Mouse (Mus musculus): ENCODE measurements at regions not wholly inside any gene's neighbourhood (a gene's known extent, or its start where the extent isn't known, plus 50 kb on each side); places are given as distances from the start of the nearest gene placed in this dataset.

GRCm38 (mm10) chr4:3049972-3050846 lies 116.9 kb upstream of the Vmn1r2 start:
- H3K9ac ChIP-seq, result no peak overlapping the region
- H3K36me3 ChIP-seq, result no peaks in the 10 kb centered on the region
- H3K4me2 ChIP-seq (replicated peaks), result no peak overlapping the region
- H3K27ac ChIP-seq, result no peak overlapping the region
- peak; percentile 49; the same call in 1 of the 2 replicates for ATAC-seq
- H3K9me3 ChIP-seq, result 0 out of 2 replicates have a peak, but pooled peaks cover 17% of the 10 kb centered on the region
- no peaks in the 10 kb centered on the region for H3K27me3 ChIP-seq (replicated peaks)
- 46% methylated on average over 2 of the region's 2 CpGs for WGBS
- no peak overlapping the region for H3K4me3 ChIP-seq (replicated peaks)
- no peaks in the 10 kb centered on the region for H3K4me1 ChIP-seq (replicated peaks)

DNA sequence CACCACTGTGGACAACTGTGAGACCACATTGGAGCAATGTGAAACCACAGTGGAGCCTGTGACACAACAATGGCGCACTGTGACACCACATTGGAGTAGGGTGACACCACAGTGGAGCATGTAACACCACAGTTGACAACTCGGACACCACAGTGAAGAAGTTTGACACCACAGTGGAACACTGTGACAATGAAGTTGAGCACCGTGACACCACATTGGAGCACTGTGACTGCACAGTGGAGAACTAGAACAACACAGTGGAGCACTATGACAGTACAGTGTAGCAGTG lies 116.3 kb upstream of the Vmn1r2 start:
- no peak overlapping the region for H3K4me2 ChIP-seq (replicated peaks)
- no peak overlapping the region for H3K9ac ChIP-seq
- H3K4me1 ChIP-seq (replicated peaks), result no peaks in the 10 kb centered on the region
- ATAC-seq, result no peak
- no peaks in the 10 kb centered on the region for H3K27me3 ChIP-seq (replicated peaks)
- no peak overlapping the region for H3K27ac ChIP-seq
- 0 out of 2 replicates have a peak, but pooled peaks cover 21% of the 10 kb centered on the region for H3K9me3 ChIP-seq
- no peak overlapping the region for H3K4me3 ChIP-seq (replicated peaks)
- WGBS, result 75% methylated on average over 3 of the region's 3 CpGs
- H3K36me3 ChIP-seq, result no peaks in the 10 kb centered on the region

DNA sequence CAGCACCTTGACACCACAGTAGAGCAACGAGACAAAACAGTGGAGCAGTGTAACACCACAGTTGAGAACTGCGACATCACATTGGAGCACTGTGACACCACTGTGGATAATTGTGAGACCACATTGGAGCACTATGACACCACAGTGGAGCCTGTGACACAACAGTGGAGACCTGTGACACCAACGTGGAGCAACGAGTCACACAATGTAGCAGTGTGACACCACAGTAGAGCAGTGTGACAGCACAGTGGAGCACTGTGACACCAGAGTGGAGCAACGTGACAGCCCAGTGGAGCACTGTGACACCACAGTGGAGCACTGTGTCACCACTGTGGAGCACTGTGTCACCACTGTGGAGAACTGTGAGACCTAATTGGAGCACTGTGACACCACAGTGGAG lies 115.9 kb upstream of the Vmn1r2 start:
- H3K9me3 ChIP-seq, result 0 out of 2 replicates have a peak, but pooled peaks cover 25% of the 10 kb centered on the region
- H3K9ac ChIP-seq, result no peak overlapping the region
- H3K4me2 ChIP-seq (replicated peaks), result no peak overlapping the region
- H3K27me3 ChIP-seq (replicated peaks), result no peaks in the 10 kb centered on the region
- 69% methylated on average over 5 of the region's 5 CpGs for WGBS
- no peaks in the 10 kb centered on the region for H3K36me3 ChIP-seq
- H3K4me3 ChIP-seq (replicated peaks), result no peak overlapping the region
- no peak for ATAC-seq
- H3K27ac ChIP-seq, result no peak overlapping the region
- H3K4me1 ChIP-seq (replicated peaks), result no peaks in the 10 kb centered on the region

DNA sequence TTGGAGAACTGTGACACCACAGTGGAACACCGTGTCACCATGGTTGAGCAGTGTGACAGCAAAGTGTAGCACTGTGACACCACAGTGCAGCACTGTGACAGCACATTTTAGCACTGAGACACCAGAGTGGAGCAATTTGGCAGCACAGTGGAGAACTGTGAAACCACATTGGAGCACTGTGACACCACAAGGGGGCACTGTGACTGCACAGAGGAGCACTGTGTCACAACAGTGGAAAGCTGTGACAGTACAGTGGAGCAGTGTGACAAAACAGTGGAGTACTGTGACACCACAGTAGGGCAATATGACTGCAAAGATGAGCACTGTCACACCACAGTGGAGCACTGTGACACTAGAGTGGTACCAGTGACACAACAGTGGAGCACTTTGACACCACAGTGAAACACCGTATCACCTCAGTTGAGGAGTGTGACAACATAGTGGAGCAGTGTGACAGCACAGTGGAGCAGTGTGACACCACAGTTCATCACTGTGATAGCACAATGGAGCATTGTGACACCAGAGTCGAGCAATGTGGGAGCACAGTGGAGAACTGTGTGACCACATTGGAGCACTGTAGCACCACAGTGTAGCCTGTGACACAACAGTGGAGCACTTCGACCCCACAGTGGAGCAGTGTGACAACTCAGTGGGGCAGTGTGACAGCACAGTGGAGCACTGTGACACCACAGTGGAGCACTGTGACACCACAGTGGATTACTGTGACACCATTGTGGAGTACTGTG lies 114.6 kb upstream of the Vmn1r2 start:
- Histone ChIP-seq H3K9ac (no peak overlapping the region), H3K27me3 (replicated peaks) (no peaks in the 10 kb centered on the region), H3K9me3 (0 out of 2 replicates have a peak, but pooled peaks cover 26% of the 10 kb centered on the region), H3K36me3 (no peaks in the 10 kb centered on the region), H3K4me3 (replicated peaks) (no peak overlapping the region), H3K27ac (no peak overlapping the region), H3K4me1 (replicated peaks) (no peaks in the 10 kb centered on the region), H3K4me2 (replicated peaks) (no peak overlapping the region)
- WGBS, result 83% methylated on average over 4 of the region's 4 CpGs
- peak; percentile 28; the same call in 1 of the 2 replicates for ATAC-seq

DNA sequence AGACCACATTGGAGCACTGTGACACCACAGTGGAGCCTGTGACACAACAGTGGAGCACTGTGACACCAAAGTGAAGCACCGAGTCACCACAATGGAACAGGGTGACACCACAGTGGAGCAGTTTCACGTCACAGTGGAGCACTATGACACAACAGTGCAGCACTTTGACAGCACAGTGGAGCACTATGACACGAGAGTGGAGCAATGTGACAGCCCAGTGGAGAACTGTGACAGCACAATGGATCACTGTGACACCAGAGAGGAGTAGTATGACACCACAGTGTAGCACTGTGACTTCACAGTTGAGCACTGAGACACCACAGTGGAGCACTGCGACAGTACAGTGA lies 114.1 kb upstream of the Vmn1r2 start:
- Histone ChIP-seq H3K36me3 (no peaks in the 10 kb centered on the region), H3K4me3 (replicated peaks) (no peak overlapping the region), H3K4me1 (replicated peaks) (no peaks in the 10 kb centered on the region), H3K27me3 (replicated peaks) (no peaks in the 10 kb centered on the region), H3K27ac (no peak overlapping the region), H3K9ac (no peak overlapping the region), H3K9me3 (0 out of 2 replicates have a peak, but pooled peaks cover 26% of the 10 kb centered on the region), H3K4me2 (replicated peaks) (no peak overlapping the region)
- ATAC-seq, result 0 out of 2 replicates have a peak, but pooled peaks have one; percentile 5
- 61% methylated on average over 4 of the region's 4 CpGs for WGBS

GRCm38 (mm10) chr4:3053496-3054216 lies 113.5 kb upstream of the Vmn1r2 start:
- Histone ChIP-seq H3K27me3 (replicated peaks) (no peaks in the 10 kb centered on the region), H3K9me3 (peaks cover 26% of the 10 kb centered on the region; the same call in 1 of the 2 replicates), H3K4me3 (replicated peaks) (no peak overlapping the region), H3K9ac (no peak overlapping the region), H3K27ac (no peak overlapping the region), H3K4me2 (replicated peaks) (no peak overlapping the region), H3K4me1 (replicated peaks) (no peaks in the 10 kb centered on the region), H3K36me3 (no peaks in the 10 kb centered on the region)
- ATAC-seq, result no peak
- WGBS, result 87% methylated on average over 2 of the region's 2 CpGs

DNA sequence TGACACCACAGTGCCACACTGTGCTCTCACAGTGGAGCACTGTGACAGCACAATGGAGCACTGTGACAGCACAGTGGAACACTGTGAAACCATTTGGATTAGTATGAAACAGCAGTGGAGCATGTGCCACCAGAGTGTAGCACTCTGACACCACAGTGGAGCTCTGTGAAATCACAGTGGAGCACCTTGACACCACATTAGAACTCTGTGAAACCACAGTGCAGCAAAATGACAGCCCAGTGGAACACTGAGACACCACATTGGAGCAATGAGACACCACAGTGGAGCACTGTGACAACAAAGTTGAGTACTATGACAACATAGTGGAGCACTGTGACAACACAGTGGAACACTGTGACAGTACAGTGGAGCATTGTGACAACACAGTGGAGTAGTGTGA lies 112.2 kb upstream of the Vmn1r2 start:
- Histone ChIP-seq H3K27me3 (replicated peaks) (no peaks in the 10 kb centered on the region), H3K36me3 (no peaks in the 10 kb centered on the region), H3K4me3 (replicated peaks) (no peak overlapping the region), H3K27ac (no peak overlapping the region), H3K9ac (no peak overlapping the region), H3K4me1 (replicated peaks) (no peaks in the 10 kb centered on the region), H3K9me3 (peaks cover 30% of the 10 kb centered on the region; the same call in 1 of the 2 replicates), H3K4me2 (replicated peaks) (no peak overlapping the region)
- no peak for ATAC-seq

GRCm38 (mm10) chr4:3055396-3055795 lies 111.7 kb upstream of the Vmn1r2 start:
- no peak overlapping the region for H3K4me3 ChIP-seq (replicated peaks)
- WGBS, result 78% methylated on average over 1 of the region's 1 CpGs
- no peaks in the 10 kb centered on the region for H3K36me3 ChIP-seq
- no peak overlapping the region for H3K27ac ChIP-seq
- H3K27me3 ChIP-seq (replicated peaks), result no peaks in the 10 kb centered on the region
- H3K4me1 ChIP-seq (replicated peaks), result no peaks in the 10 kb centered on the region
- no peak overlapping the region for H3K4me2 ChIP-seq (replicated peaks)
- H3K9ac ChIP-seq, result no peak overlapping the region
- ATAC-seq, result no peak
- peaks cover 30% of the 10 kb centered on the region; the same call in 1 of the 2 replicates for H3K9me3 ChIP-seq

DNA sequence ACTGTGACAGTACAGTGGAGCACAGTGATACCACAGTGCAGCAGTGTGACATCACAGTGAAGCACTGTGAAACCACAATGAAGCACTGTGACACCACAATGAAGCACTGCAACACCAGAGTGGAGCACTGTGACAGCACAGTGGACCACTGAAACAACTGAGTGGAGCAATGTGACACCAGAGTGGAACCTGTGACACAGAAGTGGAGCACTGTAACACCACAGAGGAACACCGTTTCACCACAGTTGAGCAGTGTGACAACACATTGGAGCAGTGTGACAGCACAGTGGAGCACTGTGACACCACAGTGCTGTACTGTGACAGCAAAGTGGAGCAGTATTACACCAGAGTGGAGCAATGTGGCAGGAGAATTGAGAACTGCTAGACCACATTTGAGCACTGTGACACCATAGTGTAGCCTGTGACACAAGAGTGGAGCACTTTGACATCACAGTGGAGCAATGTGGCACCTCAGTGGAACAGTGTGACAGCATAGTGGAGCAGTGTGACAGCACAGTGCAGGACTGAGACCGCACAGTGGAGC lies 107.5 kb upstream of the Vmn1r2 start:
- H3K4me3 ChIP-seq (replicated peaks), result no peak overlapping the region
- WGBS, result 53% methylated on average over 2 of the region's 2 CpGs
- H3K4me1 ChIP-seq (replicated peaks), result no peaks in the 10 kb centered on the region
- no peak for ATAC-seq
- no peaks in the 10 kb centered on the region for H3K36me3 ChIP-seq
- no peak overlapping the region for H3K27ac ChIP-seq
- no peaks in the 10 kb centered on the region for H3K27me3 ChIP-seq (replicated peaks)
- peaks cover 32% of the 10 kb centered on the region; the same call in 1 of the 2 replicates for H3K9me3 ChIP-seq
- no peak overlapping the region for H3K9ac ChIP-seq
- no peak overlapping the region for H3K4me2 ChIP-seq (replicated peaks)

GRCm38 (mm10) chr4:3062027-3062605 lies 105.0 kb upstream of the Vmn1r2 start:
- WGBS, result 67% methylated on average over 2 of the region's 2 CpGs
- Histone ChIP-seq H3K9ac (no peak overlapping the region), H3K4me3 (replicated peaks) (no peak overlapping the region), H3K36me3 (no peaks in the 10 kb centered on the region), H3K27me3 (replicated peaks) (no peaks in the 10 kb centered on the region), H3K27ac (no peak overlapping the region), H3K4me1 (replicated peaks) (no peaks in the 10 kb centered on the region), H3K9me3 (peaks cover 24% of the 10 kb centered on the region; the same call in 1 of the 2 replicates), H3K4me2 (replicated peaks) (no peak overlapping the region)
- no peak for ATAC-seq

DNA sequence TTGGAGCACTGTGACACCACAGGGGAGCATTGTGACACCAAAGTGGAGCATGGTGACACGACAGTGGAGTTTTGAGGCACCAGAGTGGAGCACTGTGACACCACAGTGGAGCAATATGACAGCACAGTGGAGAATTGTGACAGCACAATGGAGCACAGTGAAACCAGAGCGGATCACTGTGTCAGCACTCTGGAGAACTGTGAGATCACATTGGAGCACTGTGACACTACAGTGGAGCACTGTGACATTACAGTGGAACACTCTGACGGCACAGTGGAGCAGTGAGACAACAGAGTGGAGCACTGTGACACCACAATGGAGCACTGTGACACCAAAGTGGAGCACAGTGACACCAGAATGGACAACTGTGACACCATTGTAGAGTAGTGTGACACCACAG lies 103.2 kb upstream of the Vmn1r2 start:
- Histone ChIP-seq H3K27ac (no peak overlapping the region), H3K9ac (no peak overlapping the region), H3K36me3 (no peaks in the 10 kb centered on the region), H3K27me3 (replicated peaks) (no peaks in the 10 kb centered on the region), H3K4me1 (replicated peaks) (no peaks in the 10 kb centered on the region), H3K9me3 (peaks cover 28% of the 10 kb centered on the region; the same call in 1 of the 2 replicates), H3K4me2 (replicated peaks) (no peak overlapping the region), H3K4me3 (replicated peaks) (no peak overlapping the region)
- ATAC-seq, result no peak
- whole genome bisulfite sequencing, result 48% methylated on average over 3 of the region's 3 CpGs

DNA sequence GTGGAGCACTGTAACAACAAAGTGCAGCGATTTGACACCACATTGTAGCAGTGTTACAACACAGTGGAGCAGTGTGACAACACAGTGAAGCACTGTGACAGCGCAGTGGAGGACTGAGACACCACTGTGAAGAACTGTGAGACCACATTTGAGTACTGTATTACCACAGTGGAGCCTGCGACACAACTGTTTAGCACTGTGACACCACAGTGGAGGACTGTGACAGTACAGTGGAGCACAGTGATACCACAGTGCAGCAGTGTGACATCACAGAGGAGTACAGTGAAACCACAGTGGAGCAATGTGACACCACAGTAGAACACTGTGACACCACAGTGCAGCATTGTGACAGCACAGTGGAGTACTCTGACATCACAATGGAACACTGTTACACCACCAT lies 102.5 kb upstream of the Vmn1r2 start:
- Histone ChIP-seq H3K4me3 (replicated peaks) (no peak overlapping the region), H3K4me1 (replicated peaks) (no peaks in the 10 kb centered on the region), H3K9me3 (peaks cover 28% of the 10 kb centered on the region; the same call in 1 of the 2 replicates), H3K4me2 (replicated peaks) (no peak overlapping the region), H3K27ac (no peak overlapping the region), H3K9ac (no peak overlapping the region), H3K27me3 (replicated peaks) (no peaks in the 10 kb centered on the region), H3K36me3 (no peaks in the 10 kb centered on the region)
- WGBS, result 36% methylated on average over 3 of the region's 3 CpGs
- ATAC-seq, result no peak
